Mouse (Mus musculus) cerebellum, adult 2 months (tissue): ENCODE results near the gene Sox5.

ENCODE experiments used
- CTCF ChIP-seq: fragments of 200-500 bp; IDR thresholded peaks from 2 replicates; pipeline ENCODE4 v1.5.1; 2011; ENCODE audit warnings: low read depth, mild to moderate bottlenecking, control low read depth, low read length, moderate library complexity, borderline replicate concordance; ENCODE audit not compliant: insufficient read depth
- POLR2A ChIP-seq: fragments of 200-500 bp; IDR thresholded peaks from 2 replicates; pipeline ENCODE4 v1.6.1; 2011; ENCODE audit warnings: low read length, control low read depth, borderline replicate concordance; ENCODE audit not compliant: insufficient read depth

DNA sequence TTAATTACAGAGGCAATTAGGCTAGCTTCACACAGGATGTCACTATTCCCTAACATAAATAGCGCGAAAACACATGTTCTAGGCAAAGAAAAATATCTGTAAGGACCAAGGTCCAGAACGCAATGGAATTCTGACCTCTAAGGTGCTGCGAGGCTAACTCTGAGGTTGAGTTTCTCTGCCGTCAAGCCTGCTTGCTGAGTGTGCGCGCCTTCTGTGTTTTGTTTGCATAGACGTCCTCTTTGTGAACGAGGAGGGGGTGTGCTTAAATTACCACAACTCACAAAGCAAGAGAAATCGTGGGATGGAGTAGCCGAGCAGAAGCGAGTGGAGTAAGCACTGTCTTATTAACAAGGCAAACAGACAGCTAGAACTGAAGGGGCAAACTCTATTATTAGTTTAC, 202.5 kb downstream of the Sox5 start:
- TF ChIP-seq CTCF: no peak
- no peak for TF ChIP-seq POLR2A
